Mouse (Mus musculus) kidney, adult 2 months (tissue): ENCODE data around the gene Gm21974. TPM values are rescaled to one million over a fixed set of nuclear protein-coding genes. Genes with fewer than 3 reads are reported as not detected.

Experiments used
- DNase-seq: peaks from one replicate; pipeline ENCODE4 v3.0.0; 2021
- H3K27ac ChIP-seq: fragments of 200-500 bp; 2 replicates; pipeline ENCODE4 v1.5.1; 2012; ENCODE audit warnings: low read depth, low read length, control low read depth, inconsistent platforms; ENCODE audit not compliant: insufficient read depth
- H3K27me3 ChIP-seq: fragments of 200-500 bp; replicated peaks from 2 replicates; pipeline ENCODE4 v1.6.1; 2012; ENCODE audit warnings: mild to moderate bottlenecking, moderate library complexity, low read length, inconsistent platforms; ENCODE audit not compliant: control insufficient read depth, insufficient read depth
- H3K36me3 ChIP-seq: fragments of 200-500 bp; 2 replicates; pipeline ENCODE4 v1.6.1; 2012; ENCODE audit warnings: mild to moderate bottlenecking, moderate library complexity, low read length, inconsistent platforms; ENCODE audit not compliant: control insufficient read depth, insufficient read depth
- H3K4me1 ChIP-seq: fragments of 200-500 bp; 2 replicates; pipeline ENCODE4 v1.6.1; 2011; ENCODE audit warnings: low read length; ENCODE audit not compliant: control insufficient read depth, insufficient read depth
- H3K4me3 ChIP-seq: fragments of 200-500 bp; 2 replicates; pipeline ENCODE4 v1.5.1; 2011; ENCODE audit warnings: mild to moderate bottlenecking, low read depth, low read length, control low read depth; ENCODE audit not compliant: insufficient read depth
- CTCF ChIP-seq: fragments of 200-500 bp; conservative IDR thresholded peaks from 2 replicates; pipeline ENCODE4 v1.5.1; 2011; ENCODE audit warnings: low read depth, mild to moderate bottlenecking, control low read depth, low read length, moderate library complexity, mixed read lengths; ENCODE audit not compliant: insufficient read depth, insufficient read length
- POLR2A ChIP-seq: fragments of 200-500 bp; IDR thresholded peaks from one replicate; pipeline ENCODE4 v1.6.1; 2011; ENCODE audit warnings: low read depth, low read length, control low read depth
- WGBS: fragments of 180-500 bp; shearing (Covaris S2); methylation state at CpG from one replicate; pipeline ENCODE4 v1.1.7; 2018; 5-methylcytosine and 5-hydroxymethylcytosine counted together
- polyA plus RNA-seq: library from polyadenylated mRNA; depleted of rRNA; stranded (reverse); fragments of >200 nt; gene quantifications from 2 replicates; pipeline ENCODE4 v1.2.3, GENCODE M21; 2012

The Gm21974 gene
- polyA plus RNA-seq, 1 experiment, result not detected

- peaks cover 9% of the 10 kb centered on the region; the same call in 1 of the 2 replicates for H3K36me3 ChIP-seq
- H3K27me3 ChIP-seq, result no peaks in the 10 kb centered on the region
- H3K4me3 ChIP-seq, result peak overlapping the region; percentile 94
- H3K27ac ChIP-seq, result peak overlapping the region; percentile 93
- TF ChIP-seq POLR2A (peak; percentile 48), CTCF (no peak)
- peaks cover 51% of the 10 kb centered on the region for H3K4me1 ChIP-seq
- DNase-seq, result peak; percentile 94
- WGBS, result 39% methylated on average over 8 of the region's 8 CpGs
Measured at GRCm38 (mm10) chr7:127926066-127926465, 30.8 kb upstream of the Gm21974 start.

- H3K4me1 ChIP-seq, result peaks cover 46% of the 10 kb centered on the region
- no peak for TF ChIP-seq POLR2A
- no peak for TF ChIP-seq CTCF
- no peaks in the 10 kb centered on the region for H3K27me3 ChIP-seq
- H3K36me3 ChIP-seq, result peaks cover 9% of the 10 kb centered on the region; the same call in 1 of the 2 replicates
- WGBS, result 36% methylated on average over 5 of the region's 5 CpGs
- peak; percentile 96 for DNase-seq
- H3K4me3 ChIP-seq, result no peak overlapping the region; the same call in 1 of the 2 replicates
- H3K27ac ChIP-seq, result peak overlapping the region; percentile 96
Measured at GRCm38 (mm10) chr7:127925252-127925651, 30.0 kb upstream of the Gm21974 start.

DNA sequence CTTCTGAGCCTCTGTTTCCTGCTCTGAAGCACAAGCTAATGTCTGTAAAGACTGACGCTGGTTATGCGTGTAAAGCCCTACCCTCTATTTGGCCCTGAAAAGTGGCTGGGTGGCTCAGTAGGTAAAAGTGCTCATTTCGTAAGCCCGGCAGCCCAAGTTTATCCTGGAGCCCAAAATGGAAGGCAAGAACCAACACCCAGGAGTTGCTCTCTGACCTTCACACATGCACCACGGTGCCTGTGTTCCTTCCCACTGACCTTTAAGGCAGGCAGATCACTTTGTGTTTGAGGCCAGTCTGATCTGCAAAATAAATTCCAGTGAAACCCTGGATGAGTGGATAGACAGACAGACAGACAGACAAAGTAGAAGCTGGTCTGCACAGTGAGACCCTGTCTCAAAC, 28.5 kb upstream of the Gm21974 start:
- peaks cover 45% of the 10 kb centered on the region for H3K4me1 ChIP-seq
- H3K4me3 ChIP-seq, result no peak overlapping the region
- no peak for TF ChIP-seq POLR2A
- no peak for TF ChIP-seq CTCF
- no peaks in the 10 kb centered on the region for H3K27me3 ChIP-seq
- 50% methylated on average over 5 of the region's 5 CpGs for WGBS
- peak overlapping the region; percentile 96 for H3K27ac ChIP-seq
- H3K36me3 ChIP-seq, result peaks cover 9% of the 10 kb centered on the region; the same call in 1 of the 2 replicates
- peak; percentile 59 for DNase-seq

- no peaks in the 10 kb centered on the region for H3K27me3 ChIP-seq
- peaks cover 9% of the 10 kb centered on the region; the same call in 1 of the 2 replicates for H3K36me3 ChIP-seq
- DNase-seq, result peak; percentile 39
- TF ChIP-seq POLR2A, result no peak
- no peak for TF ChIP-seq CTCF
- H3K4me3 ChIP-seq, result no peak overlapping the region
- peaks cover 45% of the 10 kb centered on the region for H3K4me1 ChIP-seq
- peak overlapping the region; percentile 55 for H3K27ac ChIP-seq
- WGBS, result 55% methylated on average over 6 of the region's 6 CpGs
Measured at GRCm38 (mm10) chr7:127922451-127923275, 27.4 kb upstream of the Gm21974 start.

DNA sequence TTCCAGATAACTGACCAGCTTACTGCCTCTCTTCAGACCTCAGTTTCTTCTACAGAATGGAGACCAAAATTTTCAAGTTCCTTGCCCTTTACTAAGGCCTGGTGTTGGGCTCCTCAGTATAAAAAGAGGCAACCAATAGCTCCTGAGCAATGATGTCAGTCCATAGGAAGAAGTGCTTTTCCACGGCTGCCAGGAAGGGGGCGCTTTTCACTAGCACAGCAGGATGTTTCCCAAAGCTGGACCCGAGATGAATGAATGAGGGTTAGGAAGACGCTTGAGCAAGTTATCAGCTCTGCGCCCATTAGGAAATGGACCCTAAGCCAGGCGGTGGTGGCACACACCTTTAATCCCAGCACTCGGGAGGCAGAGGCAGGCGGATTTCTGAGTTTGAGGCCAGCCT, 26.3 kb upstream of the Gm21974 start:
- TF ChIP-seq POLR2A (no peak), CTCF (peak; percentile 70)
- no peaks in the 10 kb centered on the region for H3K27me3 ChIP-seq

DNA sequence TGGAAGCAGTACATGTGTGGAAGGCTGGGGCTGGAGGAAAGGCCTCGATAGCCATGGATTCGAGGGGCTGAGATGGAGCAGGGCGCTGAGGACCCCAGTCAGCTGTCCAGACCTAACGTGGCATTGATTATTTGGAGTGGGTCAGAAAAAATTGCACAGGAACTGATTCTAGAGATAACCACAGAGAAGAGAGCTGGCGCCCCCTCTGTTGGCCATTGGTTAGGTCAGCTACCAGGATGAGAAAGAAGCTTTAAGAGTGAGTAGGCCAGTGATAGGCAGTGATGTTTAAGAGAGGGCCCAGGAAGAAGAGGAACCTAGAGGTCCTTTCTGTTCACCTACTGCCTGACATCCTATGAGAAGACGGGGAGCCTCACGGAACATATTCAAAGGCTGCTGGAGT, 24.0 kb upstream of the Gm21974 start:
- peak; percentile 40 for DNase-seq
- TF ChIP-seq POLR2A (no peak), CTCF (no peak; the same call in 1 of the 2 replicates)
- WGBS, result 79% methylated on average over 7 of the region's 7 CpGs
- Histone ChIP-seq H3K36me3 (no peaks in the 10 kb centered on the region; the same call in 1 of the 2 replicates), H3K4me1 (peaks cover 20% of the 10 kb centered on the region), H3K27me3 (no peaks in the 10 kb centered on the region), H3K4me3 (no peak overlapping the region), H3K27ac (no peak overlapping the region)

More for the DNA sequence above, 26.3 kb upstream of the Gm21974 start:
- H3K27ac ChIP-seq, result no peak overlapping the region
- H3K4me1 ChIP-seq, result peaks cover 35% of the 10 kb centered on the region
- 60% methylated on average over 8 of the region's 8 CpGs for WGBS
- peaks cover 4% of the 10 kb centered on the region; the same call in 1 of the 2 replicates for H3K36me3 ChIP-seq
- peak; percentile 64 for DNase-seq
- H3K4me3 ChIP-seq, result no peak overlapping the region

DNA sequence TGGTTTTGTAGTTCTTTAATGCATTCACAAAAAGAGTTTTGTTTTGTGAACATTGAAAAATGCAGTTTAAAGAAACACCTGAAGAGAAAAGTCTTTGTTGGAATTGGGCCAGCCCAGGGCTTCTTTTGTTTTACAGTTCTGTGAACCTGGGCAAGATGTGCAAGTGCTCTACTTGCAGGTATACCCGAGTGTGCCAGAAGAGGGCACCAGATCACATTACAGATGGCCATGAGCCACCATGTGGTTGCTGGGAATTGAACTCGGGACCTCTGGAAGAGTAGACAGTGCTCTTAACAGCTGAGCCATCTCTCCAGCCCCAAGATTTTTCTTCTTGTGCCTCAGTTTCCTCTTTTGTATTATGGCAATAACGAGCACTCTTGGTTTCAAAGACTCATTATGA, 22.9 kb upstream of the Gm21974 start:
- peak; percentile 76 for DNase-seq
- 53% methylated on average over 3 of the region's 3 CpGs for WGBS
- Histone ChIP-seq H3K4me3 (no peak overlapping the region), H3K36me3 (no peaks in the 10 kb centered on the region; the same call in 1 of the 2 replicates), H3K27ac (no peak overlapping the region), H3K4me1 (peaks cover 11% of the 10 kb centered on the region; the same call in 1 of the 2 replicates), H3K27me3 (no peaks in the 10 kb centered on the region)
- peak; percentile 62 for TF ChIP-seq CTCF
- TF ChIP-seq POLR2A, result no peak
